Mouse (Mus musculus) liver, adult 2 months (tissue): ENCODE results near the gene Ppara.

Experiments
- CTCF ChIP-seq: fragments of 200-500 bp; IDR thresholded peaks from 2 replicates; pipeline ENCODE4 v1.5.1; 2011; ENCODE audit warnings: low read depth, low read length, control low read depth
- POLR2A ChIP-seq: fragments of 200-500 bp; IDR thresholded peaks from 2 replicates; pipeline ENCODE4 v1.6.1; 2011; ENCODE audit warnings: low read length, control low read depth; ENCODE audit not compliant: insufficient read depth; ENCODE audit errors: extremely low read depth

- TF ChIP-seq CTCF (peak; percentile 96), POLR2A (no peak)
Measured at GRCm38 (mm10) chr15:85709268-85709973, 25.4 kb upstream of the Ppara start.
